Mouse (Mus musculus) megakaryocyte, embryonic 14.5 days (primary cell): ENCODE results near the gene Phc1. TPM values are rescaled to one million over a fixed set of nuclear protein-coding genes. Genes with fewer than 3 reads are reported as not detected.

Source experiments
- H3K27me3 ChIP-seq: replicated peaks from 2 replicates; pipeline ENCODE3; 2012; ENCODE audit warnings: inconsistent platforms
- H3K36me3 ChIP-seq: replicated peaks from 2 replicates; pipeline ENCODE3; 2012; ENCODE audit warnings: low read length, inconsistent platforms, mixed read lengths
- H3K4me1 ChIP-seq: 2 replicates; pipeline ENCODE4 v1.6.1; 2012; ENCODE audit warnings: inconsistent platforms
- H3K4me3 ChIP-seq: replicated peaks from 2 replicates; pipeline ENCODE3; 2012; ENCODE audit warnings: moderate library complexity, mild to moderate bottlenecking, inconsistent platforms
- H3K9me3 ChIP-seq: 2 replicates; pipeline ENCODE4 v1.6.1; 2012; ENCODE audit warnings: inconsistent platforms
- FLI1 ChIP-seq: IDR thresholded peaks from 2 replicates; pipeline ENCODE4 v1.6.1; 2012; ENCODE audit warnings: low read length, inconsistent platforms, mixed read lengths
- GATA1 ChIP-seq: IDR thresholded peaks from 3 replicates; pipeline ENCODE4 v1.6.1; 2012; ENCODE audit warnings: mixed read lengths, low read length, inconsistent platforms, borderline replicate concordance
- polyA plus RNA-seq: library from polyadenylated mRNA; stranded (reverse); fragments of >175 nt; gene quantifications from 2 replicates; pipeline ENCODE4 v1.2.3, GENCODE M21; 2012; ENCODE audit warnings: low replicate concordance; ENCODE audit not compliant: insufficient read depth

The Phc1 gene
- polyA plus RNA-seq, 1 experiment = 2.8 TPM

DNA sequence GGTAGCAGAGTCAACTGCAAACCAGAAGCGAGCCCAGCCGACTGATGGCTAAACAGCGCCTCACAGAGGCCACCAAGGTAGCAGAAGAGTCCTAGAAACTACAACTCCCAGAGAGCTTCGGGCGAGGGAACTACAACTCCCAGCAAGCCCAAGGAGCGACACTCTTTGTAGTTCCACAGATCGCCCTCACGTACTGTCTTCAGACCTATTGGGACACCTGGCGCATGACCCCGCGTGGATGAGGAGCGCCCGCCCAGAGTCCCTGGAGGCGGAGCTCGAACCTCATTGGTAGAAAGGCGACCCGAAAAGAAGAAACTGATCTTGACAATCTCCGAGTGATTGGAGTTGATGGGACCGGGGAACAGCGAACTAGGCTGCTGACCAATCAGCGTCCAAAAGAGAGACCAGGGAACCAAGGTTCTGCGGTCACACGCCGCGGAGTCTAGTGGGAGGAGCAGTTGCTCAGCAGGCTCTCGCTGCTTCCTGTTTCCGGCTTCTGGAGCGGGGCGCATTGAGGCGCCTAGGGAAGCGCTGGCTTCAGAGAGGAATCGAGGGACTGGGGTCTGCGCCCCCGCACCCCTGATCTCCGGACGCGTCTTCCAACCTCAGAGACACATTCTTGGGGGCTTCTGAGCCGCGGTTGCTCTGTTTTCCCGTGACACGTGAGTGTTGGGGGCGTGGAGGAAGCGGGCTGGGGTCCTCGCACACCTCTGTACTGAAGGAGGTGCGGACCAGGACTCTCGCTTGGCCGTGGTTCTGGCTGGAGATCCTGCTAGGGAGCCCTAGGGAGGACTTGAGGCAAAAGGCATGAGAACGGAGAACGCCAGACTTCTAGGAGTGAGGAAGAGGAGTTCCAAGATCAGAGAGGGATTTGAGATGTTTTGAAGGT, 31.6 kb downstream of the Phc1 start, which contains the start of gene M6pr:
M6pr (plus strand) TSS at position 216 of the 889 bp plus-strand sequence.
- no peaks in the 10 kb centered on the region for H3K27me3 ChIP-seq
- no peaks in the 10 kb centered on the region for H3K9me3 ChIP-seq
- TF ChIP-seq FLI1 = 0 out of 2 replicates have a peak, but pooled peaks have one; percentile 31
- no peak for TF ChIP-seq GATA1
- H3K36me3 ChIP-seq = peaks cover 26% of the 10 kb centered on the region
- peaks cover 46% of the 10 kb centered on the region for H3K4me1 ChIP-seq
- peak within 1 kb of the TSS; percentile 92 for H3K4me3 ChIP-seq

DNA sequence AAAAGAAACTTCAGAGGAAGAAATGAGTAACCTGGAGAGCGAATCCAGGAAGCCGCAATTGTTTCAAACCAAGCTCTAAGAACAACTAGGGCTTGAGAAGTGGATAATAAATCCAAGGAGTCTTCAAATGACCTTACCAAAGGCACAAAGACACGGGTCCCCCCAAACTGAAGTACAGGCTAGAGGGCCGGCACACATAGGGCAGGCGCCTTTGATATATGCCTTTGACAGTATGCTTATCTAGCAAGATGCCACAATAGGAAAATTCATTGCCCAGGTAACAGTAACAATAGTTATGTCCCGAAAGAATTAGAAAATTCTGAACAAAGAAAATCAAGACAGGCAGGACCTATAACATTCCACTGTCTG, 32.2 kb downstream of the Phc1 start:
- peak overlapping the region; percentile 92 for H3K4me3 ChIP-seq
- peaks cover 47% of the 10 kb centered on the region for H3K4me1 ChIP-seq
- H3K36me3 ChIP-seq = peaks cover 19% of the 10 kb centered on the region
- H3K9me3 ChIP-seq = no peaks in the 10 kb centered on the region
- TF ChIP-seq FLI1 (no peak), GATA1 (no peak)
- H3K27me3 ChIP-seq = no peaks in the 10 kb centered on the region

DNA sequence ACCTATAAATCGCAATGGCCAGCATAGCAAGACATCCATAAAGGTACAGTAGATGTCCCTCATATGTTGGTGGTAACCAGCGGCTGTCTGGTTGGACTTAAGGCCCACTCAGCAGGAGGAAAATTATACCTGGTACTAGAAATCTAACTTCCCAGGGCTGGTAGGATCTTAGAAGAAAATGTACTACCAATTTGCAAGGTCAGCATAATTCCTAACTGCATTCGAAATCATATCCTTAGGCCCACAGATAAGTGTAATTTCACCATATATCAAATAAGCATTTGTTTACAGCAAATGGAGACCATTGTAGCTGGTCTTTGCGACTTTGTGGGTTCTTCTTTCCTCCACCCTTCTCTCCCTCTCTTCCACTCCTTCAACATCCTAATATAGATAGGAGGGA, 33.7 kb downstream of the Phc1 start:
- peaks cover 52% of the 10 kb centered on the region for H3K4me1 ChIP-seq
- H3K36me3 ChIP-seq = peaks cover 6% of the 10 kb centered on the region
- no peaks in the 10 kb centered on the region for H3K9me3 ChIP-seq
- H3K27me3 ChIP-seq = no peaks in the 10 kb centered on the region
- no peak overlapping the region for H3K4me3 ChIP-seq
- TF ChIP-seq GATA1 (no peak), FLI1 (no peak)

DNA sequence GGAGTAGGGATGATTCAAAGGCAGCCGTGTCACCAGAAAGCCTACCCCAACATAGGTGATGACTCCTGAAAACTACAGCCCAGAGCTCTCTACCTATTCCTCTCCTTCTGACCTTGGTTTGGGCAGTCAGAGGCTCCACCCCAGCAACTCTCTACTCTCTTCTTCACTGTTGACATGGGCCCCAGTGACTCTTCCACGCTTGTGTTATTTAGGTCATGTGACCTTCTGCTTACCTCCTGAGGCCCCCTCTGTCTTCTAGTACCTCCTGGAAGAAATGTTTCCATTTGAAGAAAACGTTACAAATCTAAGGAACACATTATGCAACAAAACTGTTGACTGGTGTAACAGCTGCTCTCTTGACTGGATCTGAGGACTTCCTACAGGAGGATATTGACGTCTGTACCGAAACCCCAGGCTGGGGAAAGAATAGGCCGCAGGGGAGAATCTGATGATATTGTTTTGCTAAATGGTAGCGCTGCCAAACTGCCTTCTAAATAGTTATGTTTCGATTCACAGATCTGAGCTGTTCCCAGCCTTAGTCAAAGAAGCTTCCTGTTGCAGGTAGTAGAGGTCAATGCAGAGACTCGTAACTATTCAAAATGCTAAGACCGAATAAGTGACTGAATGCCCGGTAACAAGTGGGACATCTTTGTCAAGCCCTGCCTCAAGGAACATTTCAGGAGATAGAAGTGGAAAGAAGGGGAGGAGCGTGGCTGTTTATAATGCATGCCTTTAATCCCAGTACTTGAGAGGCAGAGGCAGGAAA, 35.4 kb downstream of the Phc1 start:
- TF ChIP-seq FLI1 (no peak), GATA1 (no peak)
- Histone ChIP-seq H3K9me3 (no peaks in the 10 kb centered on the region), H3K27me3 (no peaks in the 10 kb centered on the region), H3K4me3 (no peak overlapping the region), H3K36me3 (no peaks in the 10 kb centered on the region), H3K4me1 (peaks cover 51% of the 10 kb centered on the region)

DNA sequence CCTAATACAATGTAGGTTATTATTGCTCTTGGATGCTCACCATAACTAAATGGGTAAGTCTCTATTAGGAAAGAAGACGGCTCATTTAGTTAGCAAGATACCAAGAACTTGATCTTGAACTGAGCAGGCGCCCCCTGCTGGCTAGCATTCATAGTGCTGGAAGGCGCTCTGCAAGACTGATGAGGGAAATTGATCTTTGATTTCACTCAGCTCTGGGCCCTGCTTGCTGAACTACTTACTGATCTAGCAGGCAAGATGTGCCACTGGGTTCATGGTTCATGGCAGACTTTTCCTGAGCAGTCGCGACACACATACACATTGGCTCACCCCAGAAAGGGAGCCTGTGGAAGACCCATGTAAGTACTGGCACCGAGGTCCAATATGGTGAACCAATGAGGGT, 36.0 kb downstream of the Phc1 start:
- Histone ChIP-seq H3K27me3 (no peaks in the 10 kb centered on the region), H3K9me3 (no peaks in the 10 kb centered on the region), H3K36me3 (no peaks in the 10 kb centered on the region), H3K4me3 (no peak overlapping the region), H3K4me1 (peaks cover 56% of the 10 kb centered on the region)
- TF ChIP-seq FLI1 (no peak), GATA1 (no peak)

DNA sequence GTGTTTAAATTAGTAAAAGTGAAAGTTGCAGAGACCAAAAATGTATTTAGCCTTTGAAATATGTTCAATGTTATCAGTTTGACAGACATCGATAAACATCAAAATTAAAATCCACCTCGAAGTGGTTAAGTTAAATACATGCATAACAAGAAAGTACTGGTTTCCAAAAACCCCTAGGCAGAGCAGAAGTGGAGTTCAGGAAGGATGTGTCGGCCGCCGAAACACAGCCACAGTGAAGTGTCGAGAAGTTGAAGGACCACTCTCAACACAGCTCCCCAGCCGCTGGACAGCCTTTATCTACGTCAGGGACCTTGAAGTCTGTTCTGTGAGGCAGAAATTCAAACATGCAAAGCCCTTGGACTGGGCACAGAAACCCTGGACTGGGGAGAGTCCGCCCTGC, 36.8 kb downstream of the Phc1 start:
- no peak overlapping the region for H3K4me3 ChIP-seq
- H3K36me3 ChIP-seq = no peaks in the 10 kb centered on the region
- H3K4me1 ChIP-seq = peaks cover 60% of the 10 kb centered on the region
- no peaks in the 10 kb centered on the region for H3K9me3 ChIP-seq
- H3K27me3 ChIP-seq = no peaks in the 10 kb centered on the region
- TF ChIP-seq FLI1 (no peak), GATA1 (no peak)

DNA sequence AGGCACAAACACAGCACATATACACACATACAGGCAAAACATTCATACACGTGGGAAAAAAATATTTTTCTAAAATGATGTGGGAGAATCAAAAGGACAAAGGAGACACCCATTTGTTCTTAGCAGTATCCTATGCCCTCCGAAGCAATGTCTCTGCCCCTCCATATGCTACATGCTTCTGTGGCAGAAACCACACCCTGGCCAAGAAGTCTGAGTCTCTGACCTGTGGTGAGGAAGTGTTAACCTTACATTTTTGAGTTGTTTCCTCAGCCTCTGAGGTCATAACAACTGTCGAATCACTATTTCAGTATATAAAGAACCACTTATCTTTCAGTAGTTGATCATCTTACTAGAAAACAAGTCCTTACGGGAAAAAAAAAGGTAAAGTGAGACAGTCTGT, 37.7 kb downstream of the Phc1 start:
- Histone ChIP-seq H3K9me3 (no peaks in the 10 kb centered on the region), H3K4me3 (no peak overlapping the region), H3K4me1 (peaks cover 65% of the 10 kb centered on the region), H3K27me3 (no peaks in the 10 kb centered on the region), H3K36me3 (no peaks in the 10 kb centered on the region)
- TF ChIP-seq FLI1 = no peak
- no peak for TF ChIP-seq GATA1

DNA sequence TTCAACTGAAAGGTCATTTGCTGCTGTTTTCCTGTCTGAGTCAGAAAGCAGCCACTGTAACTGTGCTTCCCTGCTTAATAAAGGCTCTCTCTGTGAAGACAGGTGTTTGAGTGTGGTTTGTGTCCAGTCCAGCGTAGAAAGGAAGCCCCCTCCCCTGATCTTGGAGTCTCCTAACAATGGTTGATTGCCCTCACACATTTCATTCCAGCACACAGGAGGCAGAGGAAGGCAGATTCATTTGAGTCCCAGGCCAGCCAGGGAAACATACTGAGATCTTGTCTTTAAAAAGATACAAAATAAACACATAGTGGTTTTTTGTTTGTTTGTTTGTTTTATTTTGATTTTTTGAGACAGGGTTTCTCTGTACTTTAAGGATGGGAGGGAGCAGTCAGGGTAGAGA, 38.2 kb downstream of the Phc1 start:
- no peak overlapping the region for H3K4me3 ChIP-seq
- H3K36me3 ChIP-seq = no peaks in the 10 kb centered on the region
- no peaks in the 10 kb centered on the region for H3K9me3 ChIP-seq
- peaks cover 70% of the 10 kb centered on the region for H3K4me1 ChIP-seq
- H3K27me3 ChIP-seq = no peaks in the 10 kb centered on the region
- no peak for TF ChIP-seq GATA1
- TF ChIP-seq FLI1 = no peak

DNA sequence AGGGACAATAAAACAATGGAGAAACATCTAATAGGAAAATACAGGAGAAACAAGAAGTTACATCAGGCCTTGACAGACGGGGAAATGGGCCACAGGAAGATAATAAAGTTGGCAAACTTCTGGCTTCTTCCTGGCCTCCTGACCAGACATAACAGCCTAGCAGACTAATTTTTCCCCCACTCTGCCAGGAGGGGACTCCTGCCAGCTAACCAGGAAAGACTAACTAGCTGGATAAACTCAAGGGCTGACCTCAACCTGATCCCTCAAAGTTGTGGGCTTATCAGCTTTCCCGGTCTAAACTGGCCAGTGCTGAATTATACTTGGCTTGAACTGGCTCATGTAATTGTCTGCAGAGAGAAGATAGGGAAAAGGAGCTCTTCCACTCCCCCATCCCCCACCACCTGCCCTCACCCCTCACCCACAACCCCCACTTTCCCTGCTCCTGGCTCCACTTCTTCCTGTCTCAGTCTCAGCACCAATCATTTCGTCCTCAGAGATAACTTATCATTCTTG, 40.7 kb downstream of the Phc1 start:
- no peak overlapping the region for H3K4me3 ChIP-seq
- peaks cover 91% of the 10 kb centered on the region for H3K4me1 ChIP-seq
- no peaks in the 10 kb centered on the region for H3K9me3 ChIP-seq
- no peaks in the 10 kb centered on the region for H3K36me3 ChIP-seq
- no peaks in the 10 kb centered on the region for H3K27me3 ChIP-seq
- TF ChIP-seq GATA1 (no peak), FLI1 (no peak)

DNA sequence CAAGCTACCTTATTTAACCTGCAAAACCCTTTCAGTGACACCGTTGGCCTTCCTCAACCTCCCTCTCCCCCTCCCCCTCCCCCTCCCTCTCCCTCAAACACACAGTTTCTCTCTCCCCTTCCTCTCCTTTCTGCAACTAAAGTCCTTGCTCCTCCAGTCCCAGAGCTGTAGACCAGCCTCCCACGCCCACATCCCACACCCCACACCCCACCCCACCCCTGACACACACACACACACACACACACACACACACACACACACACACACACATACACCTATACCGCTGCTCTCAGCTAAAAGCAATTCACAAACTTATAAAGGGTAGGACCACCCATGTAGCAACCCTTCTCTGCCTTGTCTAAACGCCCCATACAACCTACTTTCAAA, 42.1 kb downstream of the Phc1 start:
- Histone ChIP-seq H3K9me3 (no peaks in the 10 kb centered on the region), H3K27me3 (no peaks in the 10 kb centered on the region), H3K4me1 (peaks cover 91% of the 10 kb centered on the region), H3K4me3 (peak overlapping the region; percentile 92), H3K36me3 (no peaks in the 10 kb centered on the region)
- TF ChIP-seq FLI1 = no peak
- TF ChIP-seq GATA1 = no peak
